Mouse (Mus musculus) stomach, postnatal 0 days (tissue): ENCODE results near the gene Ubac1.

ENCODE experiments used
- CTCF ChIP-seq: IDR thresholded peaks from 2 replicates; pipeline ENCODE4 v1.5.1; 2016; ENCODE audit warnings: antibody characterized with exemption, low read depth, mild to moderate bottlenecking, moderate library complexity
- EP300 ChIP-seq: optimal IDR thresholded peaks from 2 replicates; pipeline ENCODE3; 2016; ENCODE audit warnings: antibody characterized with exemption

- TF ChIP-seq CTCF, result no peak
- no peak for TF ChIP-seq EP300
Observed at GRCm38 (mm10) chr2:26034344-26035050, 12.9 kb upstream of the Ubac1 start.
